Mouse (Mus musculus) mesoderm, embryonic 11.5 days (tissue): ENCODE measurements around the gene Gldn.

Source experiments
- DNase-seq: peaks from one replicate; pipeline ENCODE4 v3.0.0-alpha.2; 2012; ENCODE audit warnings: low read depth, low spot score

Gene Gldn

GRCm38 (mm10) chr9:54286331-54286987 lies at the start of gene Gldn:
TSS of gene Gldn (plus strand) at chr9:54286486.
- DNase-seq = peak; percentile 33

- DNase-seq = no peak
Observed at GRCm38 (mm10) chr9:54244869-54245665, 41.2 kb upstream of the Gldn start.

- DNase-seq = no peak
Observed at GRCm38 (mm10) chr9:54264754-54265153, 21.5 kb upstream of the Gldn start.

- no peak for DNase-seq
Observed at GRCm38 (mm10) chr9:54268010-54268409, 18.3 kb upstream of the Gldn start, which contains the start of gene Cyp19a1. TSS of gene Cyp19a1 (minus strand) at chr9:54268110.

GRCm38 (mm10) chr9:54269987-54270386 lies 16.3 kb upstream of the Gldn start:
- no peak for DNase-seq

- DNase-seq = peak; percentile 40
Observed at GRCm38 (mm10) chr9:54270889-54271288, 15.4 kb upstream of the Gldn start.

- no peak for DNase-seq
Observed at GRCm38 (mm10) chr9:54275283-54275682, 11.0 kb upstream of the Gldn start.

- DNase-seq = no peak
Observed at GRCm38 (mm10) chr9:54279046-54279589, 7.2 kb upstream of the Gldn start.

GRCm38 (mm10) chr9:54287804-54288203 lies 1.5 kb downstream of the Gldn start:
- DNase-seq = no peak

- DNase-seq = no peak
Observed at GRCm38 (mm10) chr9:54299389-54299788, 13.1 kb downstream of the Gldn start.

- no peak for DNase-seq
Observed at GRCm38 (mm10) chr9:54299792-54300191, 13.5 kb downstream of the Gldn start.

GRCm38 (mm10) chr9:54301255-54301654 lies 15.0 kb downstream of the Gldn start:
- DNase-seq = no peak

- no peak for DNase-seq
Observed at GRCm38 (mm10) chr9:54308209-54308608, 21.9 kb downstream of the Gldn start.

GRCm38 (mm10) chr9:54308751-54309358 lies 22.6 kb downstream of the Gldn start:
- peak; percentile 16 for DNase-seq

- no peak for DNase-seq
Observed at GRCm38 (mm10) chr9:54316363-54316762, 30.1 kb downstream of the Gldn start.

- DNase-seq = peak; percentile 47
Observed at GRCm38 (mm10) chr9:54323456-54323855, 37.2 kb downstream of the Gldn start.

GRCm38 (mm10) chr9:54329201-54329600 lies 42.9 kb downstream of the Gldn start:
- no peak for DNase-seq

- DNase-seq = no peak
Observed at GRCm38 (mm10) chr9:54335582-54335981, 49.3 kb downstream of the Gldn start.

GRCm38 (mm10) chr9:54336532-54337144 lies 50.4 kb downstream of the Gldn start:
- peak; percentile 82 for DNase-seq

- DNase-seq = no peak
Observed at GRCm38 (mm10) chr9:54342026-54342425, 55.7 kb downstream of the Gldn start.

GRCm38 (mm10) chr9:54356756-54357155 lies 70.5 kb downstream of the Gldn start:
- DNase-seq = no peak
